Mouse (Mus musculus) 3T3-L1 (cell line): ENCODE results near the gene Lnpep.
"Not testable (repeated sequence)": the region's sequence is repeated elsewhere in the genome, so short reads cannot be mapped to it uniquely, and the experiment has no call there.

Experiments used
- DNase-seq: peaks from one replicate; pipeline ENCODE4 v3.0.0-alpha.2; 2015; ENCODE audit warnings: low read depth, low spot score

The Lnpep gene

DNA sequence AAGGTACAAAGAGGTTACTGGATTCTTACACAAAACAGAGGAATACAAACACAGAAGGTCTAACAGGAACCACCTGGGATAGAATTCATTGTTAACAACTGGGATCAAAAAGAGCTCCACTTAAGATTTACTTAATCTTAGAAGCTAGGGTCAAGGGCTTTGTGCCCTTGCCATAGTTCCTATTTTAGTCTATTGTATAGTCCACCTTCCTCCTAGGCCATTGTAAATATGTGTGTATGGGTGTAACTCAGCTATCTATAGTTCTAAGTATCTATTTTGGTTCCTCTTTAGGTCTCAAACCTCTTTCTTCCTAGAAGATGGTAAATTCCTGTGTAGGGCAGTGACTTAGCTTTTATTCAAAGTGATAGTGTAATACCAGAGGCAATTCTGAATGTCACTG, 128.6 kb downstream of the Lnpep start:
- DNase-seq: not testable (repeated sequence)

DNA sequence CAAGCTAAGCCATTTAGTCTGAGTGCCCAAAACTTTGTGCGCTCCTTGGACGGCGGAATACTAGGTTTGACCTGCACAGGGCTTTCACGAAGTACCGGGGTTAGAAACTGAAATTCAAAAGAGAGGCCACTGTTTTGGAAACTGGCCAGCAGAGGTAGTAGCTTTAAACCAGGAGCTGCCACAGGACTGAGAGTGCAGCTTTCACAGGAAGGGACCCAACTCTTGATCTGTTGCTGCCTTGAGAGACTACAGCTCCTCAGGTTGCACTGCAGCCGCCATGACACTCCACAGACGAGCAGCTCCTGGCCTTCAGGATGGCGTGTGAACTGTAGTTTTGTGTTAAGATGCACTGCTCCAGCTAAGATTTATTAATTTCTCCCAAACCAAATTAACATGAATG, 132.7 kb downstream of the Lnpep start:
- no peak for DNase-seq

GRCm38 (mm10) chr17:17491622-17492001, 133.2 kb downstream of the Lnpep start:
- no peak for DNase-seq

GRCm38 (mm10) chr17:17490820-17491621, 133.8 kb downstream of the Lnpep start:
- no peak for DNase-seq

DNA sequence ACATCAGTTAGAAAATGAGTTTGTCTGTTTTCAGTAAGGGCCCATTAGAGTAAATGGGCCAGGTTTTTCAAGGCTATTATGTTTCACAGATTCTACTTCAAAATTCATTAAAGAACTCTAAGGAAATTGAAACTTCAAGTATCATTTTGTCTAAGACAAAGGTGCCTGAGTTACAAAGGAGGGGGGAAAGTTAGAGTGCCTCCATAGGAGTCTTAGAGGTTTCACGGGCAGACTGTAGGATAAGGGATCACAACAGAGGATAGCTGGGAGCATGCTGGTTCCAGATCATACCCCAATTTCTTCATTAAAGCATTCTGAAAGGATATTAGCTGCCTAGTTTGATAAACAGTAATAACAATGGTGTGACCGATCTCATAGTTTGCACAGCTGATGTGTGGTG, 139.1 kb downstream of the Lnpep start:
- no peak for DNase-seq
